Mouse (Mus musculus): ENCODE data around the gene Cd27. TPM values are rescaled to one million over a fixed set of nuclear protein-coding genes. Genes with fewer than 3 reads are reported as not detected.
A peak's percentile ranks its signal among the peaks of the same experiment; 100 is the strongest.

The Cd27 gene
- polyA plus RNA-seq, 1 experiment from 2014 or later = 1.2 TPM

- WGBS = under 1% methylated on average over 47 of the region's 48 CpGs
- no peaks in the 10 kb centered on the region for H3K27me3 ChIP-seq (ENCODE audit: control insufficient read depth, insufficient read depth, low read length)
- ATAC-seq (ENCODE audit: low FRiP score) = peak; percentile 97
- peak; percentile 92 for DNase-seq (ENCODE audit: low spot score)
- peak within 1 kb of the TSS; percentile 70 for H3K9ac ChIP-seq (ENCODE audit: low read depth, low read length)
- H3K36me3 ChIP-seq (ENCODE audit: control insufficient read depth, insufficient read depth, low read length) = no peaks in the 10 kb centered on the region
- H3K27ac ChIP-seq (ENCODE audit: low read depth, low read length) = peak within 1 kb of the TSS; percentile 40; the same call in 1 of the 2 replicates
- no peaks in the 10 kb centered on the region for H3K4me1 ChIP-seq (replicated peaks; ENCODE audit: control insufficient read depth, insufficient read depth, low read length)
- peak within 1 kb of the TSS; percentile 97 for H3K4me2 ChIP-seq (replicated peaks; ENCODE audit: low read depth, low read length)
- H3K4me3 ChIP-seq (ENCODE audit: low read depth, low read length) = peak within 1 kb of the TSS; percentile 71
- no peaks in the 10 kb centered on the region for H3K9me3 ChIP-seq (ENCODE audit: control insufficient read depth, low read length)
Observed at GRCm38 (mm10) chr6:125215148-125215954, 21.5 kb downstream of the Cd27 start, which contains the start of gene Vamp1. Vamp1 (plus strand) TSS chr6:125215551.

GRCm38 (mm10) chr6:125213715-125214114 is 23.1 kb downstream of the Cd27 start:
- no peak for DNase-seq (ENCODE audit: low spot score)
- H3K4me2 ChIP-seq (replicated peaks; ENCODE audit: low read depth, low read length) = no peak overlapping the region
- no peaks in the 10 kb centered on the region for H3K4me1 ChIP-seq (replicated peaks; ENCODE audit: control insufficient read depth, insufficient read depth, low read length)
- H3K27ac ChIP-seq (ENCODE audit: low read depth, low read length) = no peak overlapping the region
- no peaks in the 10 kb centered on the region for H3K36me3 ChIP-seq (ENCODE audit: control insufficient read depth, insufficient read depth, low read length)
- no peak overlapping the region for H3K4me3 ChIP-seq (ENCODE audit: low read depth, low read length)
- 78% methylated on average over 6 of the region's 6 CpGs for WGBS
- ATAC-seq (ENCODE audit: low FRiP score) = no peak
- no peaks in the 10 kb centered on the region for H3K9me3 ChIP-seq (ENCODE audit: control insufficient read depth, low read length)
- H3K9ac ChIP-seq (ENCODE audit: low read depth, low read length) = no peak overlapping the region
- no peaks in the 10 kb centered on the region for H3K27me3 ChIP-seq (ENCODE audit: control insufficient read depth, insufficient read depth, low read length)

GRCm38 (mm10) chr6:125213129-125213528 is 23.7 kb downstream of the Cd27 start:
- Histone ChIP-seq H3K4me1 (replicated peaks; ENCODE audit: control insufficient read depth, insufficient read depth, low read length) (no peaks in the 10 kb centered on the region), H3K9me3 (ENCODE audit: control insufficient read depth, low read length) (no peaks in the 10 kb centered on the region), H3K4me2 (replicated peaks; ENCODE audit: low read depth, low read length) (no peak overlapping the region), H3K4me3 (ENCODE audit: low read depth, low read length) (no peak overlapping the region), H3K27me3 (ENCODE audit: control insufficient read depth, insufficient read depth, low read length) (no peaks in the 10 kb centered on the region), H3K9ac (ENCODE audit: low read depth, low read length) (no peak overlapping the region), H3K36me3 (ENCODE audit: control insufficient read depth, insufficient read depth, low read length) (no peaks in the 10 kb centered on the region), H3K27ac (ENCODE audit: low read depth, low read length) (no peak overlapping the region)
- 70% methylated on average over 6 of the region's 6 CpGs for WGBS
- no peak for ATAC-seq (ENCODE audit: low FRiP score)
- DNase-seq (ENCODE audit: low spot score) = no peak

- ATAC-seq (ENCODE audit: low FRiP score) (no peak), DNase-seq (ENCODE audit: low spot score) (no peak)
- Histone ChIP-seq H3K4me2 (replicated peaks; ENCODE audit: low read depth, low read length) (no peak overlapping the region), H3K27ac (ENCODE audit: low read depth, low read length) (no peak overlapping the region), H3K4me3 (ENCODE audit: low read depth, low read length) (no peak overlapping the region), H3K9ac (ENCODE audit: low read depth, low read length) (no peak overlapping the region), H3K27me3 (ENCODE audit: control insufficient read depth, insufficient read depth, low read length) (no peaks in the 10 kb centered on the region), H3K9me3 (ENCODE audit: control insufficient read depth, low read length) (no peaks in the 10 kb centered on the region), H3K36me3 (ENCODE audit: control insufficient read depth, insufficient read depth, low read length) (no peaks in the 10 kb centered on the region), H3K4me1 (replicated peaks; ENCODE audit: control insufficient read depth, insufficient read depth, low read length) (no peaks in the 10 kb centered on the region)
- WGBS = 51% methylated on average over 2 of the region's 2 CpGs
Observed at GRCm38 (mm10) chr6:125212621-125213020, 24.2 kb downstream of the Cd27 start.

GRCm38 (mm10) chr6:125210436-125210835 is 26.4 kb downstream of the Cd27 start:
- WGBS = 91% methylated on average over 1 of the region's 1 CpGs
- H3K27ac ChIP-seq (ENCODE audit: low read depth, low read length) = no peak overlapping the region
- H3K36me3 ChIP-seq (ENCODE audit: control insufficient read depth, insufficient read depth, low read length) = no peaks in the 10 kb centered on the region
- no peak overlapping the region for H3K4me3 ChIP-seq (ENCODE audit: low read depth, low read length)
- DNase-seq (ENCODE audit: low spot score) (no peak), ATAC-seq (ENCODE audit: low FRiP score) (no peak)
- H3K27me3 ChIP-seq (ENCODE audit: control insufficient read depth, insufficient read depth, low read length) = no peaks in the 10 kb centered on the region
- no peaks in the 10 kb centered on the region for H3K4me1 ChIP-seq (replicated peaks; ENCODE audit: control insufficient read depth, insufficient read depth, low read length)
- no peaks in the 10 kb centered on the region for H3K9me3 ChIP-seq (ENCODE audit: control insufficient read depth, low read length)
- no peak overlapping the region for H3K4me2 ChIP-seq (replicated peaks; ENCODE audit: low read depth, low read length)
- H3K9ac ChIP-seq (ENCODE audit: low read depth, low read length) = no peak overlapping the region

- Histone ChIP-seq H3K27ac (ENCODE audit: low read depth, low read length) (no peak overlapping the region), H3K4me3 (ENCODE audit: low read depth, low read length) (no peak overlapping the region), H3K36me3 (ENCODE audit: control insufficient read depth, insufficient read depth, low read length) (no peaks in the 10 kb centered on the region), H3K4me2 (replicated peaks; ENCODE audit: low read depth, low read length) (no peak overlapping the region), H3K9me3 (ENCODE audit: control insufficient read depth, low read length) (no peaks in the 10 kb centered on the region), H3K27me3 (ENCODE audit: control insufficient read depth, insufficient read depth, low read length) (no peaks in the 10 kb centered on the region), H3K4me1 (replicated peaks; ENCODE audit: control insufficient read depth, insufficient read depth, low read length) (peaks cover 3% of the 10 kb centered on the region; the same call in 1 of the 2 replicates), H3K9ac (ENCODE audit: low read depth, low read length) (no peak overlapping the region)
- WGBS = 89% methylated on average over 5 of the region's 5 CpGs
- no peak for ATAC-seq (ENCODE audit: low FRiP score)
- no peak for DNase-seq (ENCODE audit: low spot score)
Observed at GRCm38 (mm10) chr6:125197166-125197565, 39.6 kb downstream of the Cd27 start.

- no peak overlapping the region for H3K4me2 ChIP-seq (replicated peaks; ENCODE audit: low read depth, low read length)
- WGBS = 41% methylated on average over 3 of the region's 3 CpGs
- no peak overlapping the region for H3K27ac ChIP-seq (ENCODE audit: low read depth, low read length)
- H3K9ac ChIP-seq (ENCODE audit: low read depth, low read length) = no peak overlapping the region
- H3K27me3 ChIP-seq (ENCODE audit: control insufficient read depth, insufficient read depth, low read length) = no peaks in the 10 kb centered on the region
- no peaks in the 10 kb centered on the region for H3K36me3 ChIP-seq (ENCODE audit: control insufficient read depth, insufficient read depth, low read length)
- H3K4me3 ChIP-seq (ENCODE audit: low read depth, low read length) = no peak overlapping the region
- ATAC-seq (ENCODE audit: low FRiP score) = no peak
- H3K9me3 ChIP-seq (ENCODE audit: control insufficient read depth, low read length) = no peaks in the 10 kb centered on the region
- H3K4me1 ChIP-seq (replicated peaks; ENCODE audit: control insufficient read depth, insufficient read depth, low read length) = peaks cover 3% of the 10 kb centered on the region; the same call in 1 of the 2 replicates
- no peak for DNase-seq (ENCODE audit: low spot score)
Observed at GRCm38 (mm10) chr6:125196301-125196700, 40.5 kb downstream of the Cd27 start.

- Histone ChIP-seq H3K27me3 (ENCODE audit: control insufficient read depth, insufficient read depth, low read length) (no peaks in the 10 kb centered on the region), H3K27ac (ENCODE audit: low read depth, low read length) (no peak overlapping the region), H3K4me1 (replicated peaks; ENCODE audit: control insufficient read depth, insufficient read depth, low read length) (peaks cover 3% of the 10 kb centered on the region; the same call in 1 of the 2 replicates), H3K9ac (ENCODE audit: low read depth, low read length) (no peak overlapping the region), H3K4me3 (ENCODE audit: low read depth, low read length) (no peak overlapping the region), H3K4me2 (replicated peaks; ENCODE audit: low read depth, low read length) (no peak overlapping the region), H3K9me3 (ENCODE audit: control insufficient read depth, low read length) (no peaks in the 10 kb centered on the region), H3K36me3 (ENCODE audit: control insufficient read depth, insufficient read depth, low read length) (no peaks in the 10 kb centered on the region)
- ATAC-seq (ENCODE audit: low FRiP score) = no peak
- DNase-seq (ENCODE audit: low spot score) = no peak
- WGBS = 4% methylated on average over 1 of the region's 1 CpGs
Observed at GRCm38 (mm10) chr6:125195541-125196075, 41.2 kb downstream of the Cd27 start.

GRCm38 (mm10) chr6:125193390-125193789 is 43.4 kb downstream of the Cd27 start:
- H3K9ac ChIP-seq (ENCODE audit: low read depth, low read length) = no peak overlapping the region
- H3K27ac ChIP-seq (ENCODE audit: low read depth, low read length) = no peak overlapping the region
- no peak overlapping the region for H3K4me3 ChIP-seq (ENCODE audit: low read depth, low read length)
- no peak overlapping the region for H3K4me2 ChIP-seq (replicated peaks; ENCODE audit: low read depth, low read length)
- ATAC-seq (ENCODE audit: low FRiP score) (no peak), DNase-seq (ENCODE audit: low spot score) (no peak)
- no peaks in the 10 kb centered on the region for H3K27me3 ChIP-seq (ENCODE audit: control insufficient read depth, insufficient read depth, low read length)
- peaks cover 3% of the 10 kb centered on the region; the same call in 1 of the 2 replicates for H3K4me1 ChIP-seq (replicated peaks; ENCODE audit: control insufficient read depth, insufficient read depth, low read length)
- 91% methylated on average over 7 of the region's 7 CpGs for WGBS
- H3K9me3 ChIP-seq (ENCODE audit: control insufficient read depth, low read length) = no peaks in the 10 kb centered on the region
- 0 out of 2 replicates have a peak, but pooled peaks cover 4% of the 10 kb centered on the region for H3K36me3 ChIP-seq (ENCODE audit: control insufficient read depth, insufficient read depth, low read length)
